Mouse (Mus musculus) layer of hippocampus, postnatal 25 days (tissue): ENCODE measurements around the gene Itpk1. TPM values are rescaled to one million over a fixed set of nuclear protein-coding genes. Genes with fewer than 3 reads are reported as not detected.

Experiments
- DNase-seq, 2 experiments: peaks; one replicate each; pipeline ENCODE4 v3.0.0; 2022; ENCODE audit warnings: mixed read lengths in 2 of 2, low spot score in 1 of 2; ENCODE audit errors: extremely low spot score in 1 of 2
- total RNA-seq, 2 experiments: library from RNA; stranded (reverse); gene quantifications; 2 replicates each; pipeline ENCODE4 v1.2.3; 2021

The Itpk1 gene
- total RNA-seq, 2 experiments from 2014 or later, result 56.4 to 66.2 TPM

- no peak for DNase-seq
Measured at GRCm38 (mm10) chr12:102602255-102603041, 102.3 kb downstream of the Itpk1 start.

GRCm38 (mm10) chr12:102601847-102602246 is 102.9 kb downstream of the Itpk1 start:
- no peak for DNase-seq

- DNase-seq, result no peak
Measured at GRCm38 (mm10) chr12:102600345-102600744, 104.4 kb downstream of the Itpk1 start.

- DNase-seq, result no peak
Measured at GRCm38 (mm10) chr12:102599801-102600200, 104.9 kb downstream of the Itpk1 start.

GRCm38 (mm10) chr12:102598535-102598934 is 106.2 kb downstream of the Itpk1 start:
- no peak for DNase-seq

GRCm38 (mm10) chr12:102597466-102597865 is 107.3 kb downstream of the Itpk1 start:
- DNase-seq, result no peak

GRCm38 (mm10) chr12:102596410-102596809 is 108.3 kb downstream of the Itpk1 start:
- no peak for DNase-seq

GRCm38 (mm10) chr12:102594627-102595026 is 110.1 kb downstream of the Itpk1 start:
- no peak for DNase-seq

- peak in 1 of 2 experiments; percentile 34 for DNase-seq
Measured at GRCm38 (mm10) chr12:102593699-102594098, 111.0 kb downstream of the Itpk1 start.

- no peak for DNase-seq
Measured at GRCm38 (mm10) chr12:102590711-102591360, 113.9 kb downstream of the Itpk1 start.

- no peak for DNase-seq
Measured at GRCm38 (mm10) chr12:102587106-102587505, 117.6 kb downstream of the Itpk1 start.

- peak in 1 of 2 experiments; percentile 31 for DNase-seq
Measured at GRCm38 (mm10) chr12:102586286-102586881, 118.3 kb downstream of the Itpk1 start.

- no peak for DNase-seq
Measured at GRCm38 (mm10) chr12:102585390-102585789, 119.3 kb downstream of the Itpk1 start.

- DNase-seq, result no peak
Measured at GRCm38 (mm10) chr12:102582441-102582840, 122.3 kb downstream of the Itpk1 start.

GRCm38 (mm10) chr12:102581579-102582196 is 123.0 kb downstream of the Itpk1 start:
- no peak for DNase-seq

GRCm38 (mm10) chr12:102579041-102579440 is 125.7 kb downstream of the Itpk1 start:
- DNase-seq, result peak; percentile 75 to 93

GRCm38 (mm10) chr12:102576659-102577398 is 127.9 kb downstream of the Itpk1 start:
- no peak for DNase-seq

GRCm38 (mm10) chr12:102575541-102576329 is 129.0 kb downstream of the Itpk1 start:
- DNase-seq, result no peak

GRCm38 (mm10) chr12:102573036-102573435 is 131.7 kb downstream of the Itpk1 start:
- no peak for DNase-seq
